Mouse (Mus musculus): Measurements from ENCODE around the gene Tmem164. TPM values are rescaled to one million over a fixed set of nuclear protein-coding genes. Genes with fewer than 3 reads are reported as not detected.

The Tmem164 gene
- total RNA-seq, 4 experiments from 2014 or later: 26.6 to 30.2 (median 28.3) TPM

DNA sequence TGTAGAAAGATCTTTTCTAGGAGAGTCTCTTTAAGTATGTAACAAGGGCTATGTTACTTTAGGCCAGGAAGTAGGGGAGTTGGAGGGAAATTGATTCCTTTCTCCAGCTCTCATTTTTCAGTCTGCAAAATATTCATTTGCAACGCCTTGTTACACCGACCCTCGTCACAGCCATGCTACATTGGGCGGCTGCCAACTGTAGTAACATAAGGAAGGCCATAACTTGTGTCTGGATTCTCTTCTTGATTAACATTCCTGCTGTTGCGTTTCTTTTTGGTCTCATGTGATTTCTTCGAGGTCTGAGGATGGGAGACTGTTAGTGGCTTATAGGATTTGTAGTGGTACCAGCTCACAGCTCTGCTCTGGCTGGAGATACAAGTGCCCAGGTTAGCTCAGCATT lies 4.5 kb downstream of the Tmem164 start:
- no peak for DNase-seq (ENCODE audit: low spot score in 2 of 2)

GRCm38 (mm10) chrX:142688509-142688908 lies 7.3 kb downstream of the Tmem164 start:
- no peak for DNase-seq (ENCODE audit: low spot score in 2 of 2)

DNA sequence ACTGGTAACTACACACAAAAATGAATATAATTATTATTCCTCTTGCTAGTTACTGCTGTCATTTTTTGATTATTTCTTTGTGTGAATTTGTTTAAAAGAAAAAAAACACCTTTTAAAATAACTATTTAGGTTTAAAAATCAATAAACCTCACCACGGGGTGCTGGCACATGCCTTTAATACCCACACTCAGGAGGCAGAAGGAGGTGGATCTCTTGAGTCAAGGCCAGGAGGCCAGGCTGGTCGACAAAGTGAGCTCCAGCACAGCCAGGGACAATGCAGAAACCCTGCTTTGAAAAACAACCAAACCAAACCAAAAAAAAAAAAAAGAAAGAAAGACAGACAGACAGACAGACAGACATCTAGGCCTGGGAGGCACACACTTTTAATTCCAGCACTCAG lies 12.1 kb downstream of the Tmem164 start:
- DNase-seq (ENCODE audit: low spot score in 2 of 2): no peak

DNA sequence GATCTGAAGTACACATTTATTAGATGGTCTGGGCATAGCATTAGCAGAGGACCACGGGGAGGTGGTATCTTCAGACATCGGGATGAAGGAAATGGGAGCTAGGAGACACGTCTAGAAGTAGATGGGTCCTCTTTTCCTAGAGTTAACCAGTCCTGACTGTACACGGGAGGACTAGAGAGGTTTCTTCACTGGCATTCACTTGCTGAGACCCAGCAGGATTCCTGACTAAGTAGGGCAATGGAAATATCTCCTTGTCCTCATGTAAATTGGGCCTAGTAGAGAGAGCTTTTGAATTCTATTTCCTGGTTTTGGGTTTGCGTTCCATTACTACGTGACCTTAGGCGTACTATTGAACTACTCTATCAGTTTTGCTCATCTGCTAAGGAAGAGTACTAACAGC lies 13.1 kb downstream of the Tmem164 start:
- no peak for DNase-seq (ENCODE audit: low spot score in 2 of 2)

DNA sequence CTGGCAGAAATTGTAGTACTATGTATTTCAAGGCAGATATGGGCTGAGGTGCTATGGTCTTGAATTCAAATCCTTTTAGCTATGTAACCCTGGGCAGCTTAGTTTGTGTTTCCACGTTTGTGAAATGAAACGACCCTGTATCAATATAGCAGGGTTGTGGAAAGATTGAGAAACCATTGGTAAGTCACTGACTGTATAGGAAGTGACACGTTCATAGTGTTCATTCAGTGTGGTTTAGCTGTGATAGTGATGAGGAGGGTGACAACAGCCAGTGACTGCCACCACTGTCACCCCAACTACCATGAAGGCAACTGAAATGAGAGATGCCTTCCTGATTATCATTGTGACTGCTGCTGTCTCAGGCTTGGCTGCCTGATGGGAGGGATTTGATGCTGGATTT lies 13.7 kb downstream of the Tmem164 start:
- no peak for DNase-seq (ENCODE audit: low spot score in 2 of 2)

GRCm38 (mm10) chrX:142696789-142697188 lies 15.6 kb downstream of the Tmem164 start:
- DNase-seq (ENCODE audit: low spot score in 2 of 2): no peak

DNA sequence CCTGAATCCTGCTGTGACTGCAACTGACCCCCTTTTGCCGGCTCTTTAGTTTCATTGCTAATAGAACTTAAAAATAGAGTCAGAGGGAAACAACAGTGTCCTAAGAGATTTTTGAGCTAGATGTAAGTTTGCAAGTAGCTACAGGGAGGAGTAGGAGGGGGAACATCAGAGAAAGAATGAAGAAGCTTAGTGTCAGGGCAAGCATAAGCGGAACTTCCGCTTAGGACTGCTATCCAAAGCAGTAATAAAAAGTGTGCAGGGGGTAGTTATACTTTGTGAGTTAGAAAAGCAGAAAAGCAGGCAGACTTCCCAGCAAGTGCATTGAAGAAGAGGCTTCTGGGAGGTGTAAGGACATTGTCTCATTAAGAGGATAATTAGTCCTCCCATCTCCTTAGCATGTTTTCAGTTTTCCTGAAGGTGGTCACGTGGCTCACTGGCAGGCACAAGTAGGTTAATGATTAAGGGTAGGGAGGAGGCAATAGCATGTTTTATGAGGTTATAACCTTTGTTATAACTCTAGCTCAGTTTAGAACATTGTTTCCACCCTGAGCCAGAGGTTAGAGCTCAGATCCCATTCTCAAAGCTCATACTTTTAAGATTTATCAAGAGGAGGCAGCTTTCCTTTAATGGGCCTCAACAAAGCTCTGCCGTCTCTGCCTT lies 16.5 kb downstream of the Tmem164 start:
- DNase-seq (ENCODE audit: low spot score in 2 of 2): no peak

DNA sequence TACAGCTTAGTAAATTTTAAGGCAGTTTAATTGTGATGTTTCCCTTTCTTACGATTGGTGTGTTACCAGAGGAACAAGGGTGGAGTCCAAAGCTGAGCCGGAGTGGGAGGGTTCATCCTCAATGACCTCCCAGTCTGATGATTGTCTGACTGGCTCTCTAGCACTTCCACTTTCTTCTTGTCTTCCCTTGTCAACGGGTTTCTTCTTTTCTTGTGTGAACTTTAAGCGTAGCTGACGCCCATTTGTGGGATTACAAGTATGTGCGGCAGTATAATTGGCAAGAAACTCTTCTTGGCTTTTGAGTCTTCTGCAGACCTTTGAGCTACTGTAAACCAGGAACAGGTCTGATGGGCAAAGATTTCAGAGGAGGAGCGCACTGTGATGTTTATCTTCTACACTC lies 17.0 kb downstream of the Tmem164 start:
- no peak for DNase-seq (ENCODE audit: low spot score in 2 of 2)

DNA sequence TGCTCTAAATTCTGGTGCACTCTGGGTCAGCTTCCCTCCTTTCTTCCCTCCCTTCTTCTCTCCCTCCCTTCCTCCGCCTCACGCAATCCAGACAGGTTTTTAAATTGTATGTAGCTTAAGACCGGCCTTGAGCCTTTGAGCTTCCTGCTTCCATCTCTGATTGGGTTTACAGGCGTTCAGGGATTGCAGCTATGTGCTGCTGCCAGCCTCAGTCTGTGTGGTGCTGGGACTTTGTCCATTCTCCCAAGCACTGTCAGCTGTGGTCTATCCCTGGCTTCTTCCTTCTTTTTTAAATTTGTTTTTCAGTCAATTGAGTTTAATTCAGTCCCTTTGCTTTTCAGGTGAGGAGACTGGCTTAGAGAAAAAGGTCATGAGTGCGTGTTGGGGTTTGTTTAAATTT lies 20.9 kb downstream of the Tmem164 start:
- no peak for DNase-seq (ENCODE audit: low spot score in 2 of 2)

- no peak for DNase-seq (ENCODE audit: low spot score in 2 of 2)
These were observed 21.4 kb downstream of the Tmem164 start for GRCm38 (mm10) chrX:142702566-142702965.

- no peak for DNase-seq (ENCODE audit: low spot score in 2 of 2)
These were observed 22.7 kb downstream of the Tmem164 start for GRCm38 (mm10) chrX:142703953-142704352.

GRCm38 (mm10) chrX:142708257-142708656 lies 27.1 kb downstream of the Tmem164 start:
- no peak for DNase-seq (ENCODE audit: low spot score in 2 of 2)

DNA sequence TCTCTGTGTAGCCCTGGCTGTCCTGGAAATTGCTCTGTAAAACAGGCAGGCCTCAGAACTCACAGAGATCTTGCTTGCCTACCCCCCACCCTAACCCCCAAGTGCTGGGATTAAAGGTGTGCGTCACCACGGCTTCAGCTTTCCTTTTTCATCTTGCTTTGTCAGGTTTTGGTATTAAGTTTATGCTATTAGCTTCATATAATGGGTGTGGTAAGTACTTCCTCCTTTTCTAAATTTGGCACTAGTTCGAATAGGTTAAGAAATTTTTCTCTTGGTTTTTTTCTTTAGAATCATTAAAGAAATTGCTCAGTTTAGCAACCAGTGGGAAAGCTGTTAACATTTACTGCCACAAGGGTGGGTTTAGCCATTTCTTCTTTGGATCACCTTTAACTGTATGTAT lies 34.8 kb downstream of the Tmem164 start:
- no peak for DNase-seq (ENCODE audit: low spot score in 2 of 2)

DNA sequence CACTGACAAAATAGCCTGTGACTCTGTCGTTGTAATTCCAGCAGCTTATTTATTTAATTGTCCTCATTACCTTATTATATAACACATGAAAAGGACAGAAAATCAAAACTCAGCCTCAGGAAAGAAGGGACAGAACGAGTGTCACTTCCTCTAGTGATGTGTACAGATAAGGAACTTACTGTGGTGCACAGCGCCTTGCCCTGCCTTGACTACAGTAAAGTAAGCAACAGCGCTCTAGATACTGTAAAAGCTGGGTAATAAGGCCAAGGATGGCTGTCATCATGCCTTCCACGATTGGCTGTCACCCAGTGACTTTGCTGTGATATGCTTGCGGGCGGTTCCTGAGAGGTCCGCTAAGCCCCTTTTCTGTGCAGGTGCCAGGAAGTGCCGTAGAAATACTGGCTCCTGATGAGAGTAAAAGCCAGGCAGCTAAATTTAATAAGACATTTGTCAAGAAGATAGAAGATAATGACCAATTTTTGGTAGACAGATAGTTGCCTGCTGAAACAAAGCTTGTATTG lies 36.8 kb downstream of the Tmem164 start:
- DNase-seq (ENCODE audit: low spot score in 2 of 2): no peak

DNA sequence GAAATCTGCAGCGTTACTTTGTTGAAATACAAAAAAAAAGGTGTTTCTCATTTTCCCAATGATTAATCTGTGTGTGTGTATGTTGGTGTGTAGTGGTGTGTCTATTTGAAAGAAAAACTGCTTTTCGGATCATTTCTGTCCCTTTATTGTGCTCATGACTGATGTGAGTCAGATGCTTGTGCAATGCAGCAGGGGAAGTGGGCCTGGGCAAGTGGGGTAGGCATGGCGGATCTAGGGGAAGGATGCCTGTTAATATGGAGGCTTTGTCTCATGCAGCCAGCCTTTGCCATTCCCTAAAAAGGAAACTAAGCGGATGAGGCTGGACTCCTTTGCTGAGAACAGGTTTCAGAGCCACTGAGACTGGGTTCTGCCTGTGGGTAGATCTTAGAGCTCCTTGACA lies 37.6 kb downstream of the Tmem164 start:
- DNase-seq (ENCODE audit: low spot score in 2 of 2): no peak

GRCm38 (mm10) chrX:142721897-142722296 lies 40.7 kb downstream of the Tmem164 start:
- no peak for DNase-seq (ENCODE audit: low spot score in 2 of 2)

DNA sequence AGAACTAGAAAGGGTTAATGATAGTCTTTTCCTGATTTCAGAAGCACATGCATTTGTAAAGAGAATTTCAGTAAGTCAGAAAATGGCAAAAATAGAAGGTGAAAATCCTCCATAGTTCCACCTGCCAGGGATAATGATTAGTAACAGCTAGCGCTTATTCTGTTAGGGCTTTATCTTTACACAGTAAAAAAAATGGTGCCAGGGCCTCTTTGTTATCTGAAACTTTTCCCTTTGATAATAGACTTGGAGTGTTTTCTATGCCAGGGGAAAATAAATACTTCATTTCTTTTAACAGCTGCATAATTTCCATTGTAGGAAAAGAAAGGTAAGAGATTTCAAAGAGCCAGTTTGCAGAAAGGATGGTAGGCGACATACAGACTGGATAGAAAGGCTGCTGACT lies 43.0 kb downstream of the Tmem164 start:
- DNase-seq (ENCODE audit: low spot score in 2 of 2): no peak

GRCm38 (mm10) chrX:142725571-142725970 lies 44.4 kb downstream of the Tmem164 start:
- no peak for DNase-seq (ENCODE audit: low spot score in 2 of 2)

DNA sequence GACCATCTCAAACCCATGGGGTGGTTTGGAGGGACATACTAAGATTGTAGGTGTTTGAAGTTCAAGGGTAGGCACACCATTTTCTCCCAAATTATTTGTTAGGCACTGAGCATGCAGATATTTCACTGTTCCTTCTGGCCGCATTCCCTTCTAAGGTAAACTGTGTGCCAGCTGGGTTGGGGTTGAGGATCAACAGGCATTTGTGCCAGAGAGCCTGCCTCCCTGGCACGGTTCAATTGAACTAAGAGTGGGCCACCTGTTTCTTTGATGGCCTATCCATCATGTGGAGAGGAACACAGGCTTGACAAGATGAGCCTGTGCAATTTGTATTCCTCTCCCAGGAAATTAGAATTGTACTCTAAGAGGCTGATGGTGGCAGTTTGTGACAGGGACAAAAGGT lies 45.1 kb downstream of the Tmem164 start:
- DNase-seq (ENCODE audit: low spot score in 2 of 2): no peak

DNA sequence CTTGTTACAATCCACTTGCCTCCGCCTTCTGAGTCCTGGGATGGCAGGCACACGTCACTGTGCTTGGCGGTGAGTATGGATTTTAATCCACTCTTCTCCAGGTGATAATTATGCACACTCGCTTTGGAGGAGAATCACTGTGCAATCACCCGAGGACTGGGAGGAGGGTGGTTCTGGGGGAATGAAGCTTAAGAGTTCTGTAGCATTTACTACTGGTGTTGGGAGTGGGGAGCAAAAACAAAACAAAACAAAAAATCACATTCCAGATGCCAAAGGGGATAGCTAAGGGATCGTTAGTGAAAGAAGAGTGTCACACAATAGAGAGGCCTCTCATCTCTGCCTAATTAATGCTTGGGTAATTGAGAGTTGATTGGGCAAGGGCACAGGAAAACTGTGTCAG lies 46.6 kb downstream of the Tmem164 start:
- no peak for DNase-seq (ENCODE audit: low spot score in 2 of 2)

GRCm38 (mm10) chrX:142729040-142729439 lies 47.8 kb downstream of the Tmem164 start:
- DNase-seq (ENCODE audit: low spot score in 2 of 2): no peak

- DNase-seq (ENCODE audit: low spot score in 2 of 2): no peak
These were observed 48.3 kb downstream of the Tmem164 start for GRCm38 (mm10) chrX:142729482-142729881.

GRCm38 (mm10) chrX:142737099-142737498 lies 55.9 kb downstream of the Tmem164 start:
- no peak for DNase-seq (ENCODE audit: low spot score in 2 of 2)

DNA sequence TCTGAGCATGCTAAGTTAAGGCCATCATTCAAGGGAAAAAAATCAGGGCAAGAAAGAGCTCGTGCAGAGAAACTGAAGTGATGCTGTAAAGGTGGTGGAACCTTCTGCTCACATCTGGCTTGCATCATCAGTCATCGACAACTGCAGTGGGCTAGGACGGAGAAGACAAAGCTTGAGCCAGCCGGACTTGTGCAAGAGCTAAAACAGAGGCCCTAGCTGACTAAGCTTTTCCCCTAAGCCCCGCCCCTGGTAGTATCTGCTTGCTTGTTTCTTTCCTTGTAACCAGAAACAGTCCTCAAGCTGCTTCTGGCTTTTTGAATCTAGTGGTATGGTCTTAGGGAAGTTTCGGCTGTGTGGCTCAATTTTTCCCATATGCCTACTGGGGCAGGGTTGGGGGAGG lies 56.5 kb downstream of the Tmem164 start:
- no peak for DNase-seq (ENCODE audit: low spot score in 2 of 2)

All from left cerebral cortex, adult 8-10 months (tissue).